Mouse (Mus musculus) kidney, adult 2 months (tissue): ENCODE data around the gene Acsm4. TPM values are rescaled to one million over a fixed set of nuclear protein-coding genes. Genes with fewer than 3 reads are reported as not detected.

ENCODE experiments used
- DNase-seq: peaks from one replicate; pipeline ENCODE4 v3.0.0; 2021
- H3K27ac ChIP-seq: fragments of 200-500 bp; 2 replicates; pipeline ENCODE4 v1.5.1; 2012; ENCODE audit warnings: low read depth, low read length, control low read depth, inconsistent platforms; ENCODE audit not compliant: insufficient read depth
- H3K27me3 ChIP-seq: fragments of 200-500 bp; replicated peaks from 2 replicates; pipeline ENCODE4 v1.6.1; 2012; ENCODE audit warnings: mild to moderate bottlenecking, moderate library complexity, low read length, inconsistent platforms; ENCODE audit not compliant: control insufficient read depth, insufficient read depth
- H3K36me3 ChIP-seq: fragments of 200-500 bp; 2 replicates; pipeline ENCODE4 v1.6.1; 2012; ENCODE audit warnings: mild to moderate bottlenecking, moderate library complexity, low read length, inconsistent platforms; ENCODE audit not compliant: control insufficient read depth, insufficient read depth
- H3K4me1 ChIP-seq: fragments of 200-500 bp; 2 replicates; pipeline ENCODE4 v1.6.1; 2011; ENCODE audit warnings: low read length; ENCODE audit not compliant: control insufficient read depth, insufficient read depth
- H3K4me3 ChIP-seq: fragments of 200-500 bp; 2 replicates; pipeline ENCODE4 v1.5.1; 2011; ENCODE audit warnings: mild to moderate bottlenecking, low read depth, low read length, control low read depth; ENCODE audit not compliant: insufficient read depth
- CTCF ChIP-seq: fragments of 200-500 bp; conservative IDR thresholded peaks from 2 replicates; pipeline ENCODE4 v1.5.1; 2011; ENCODE audit warnings: low read depth, mild to moderate bottlenecking, control low read depth, low read length, moderate library complexity, mixed read lengths; ENCODE audit not compliant: insufficient read depth, insufficient read length
- POLR2A ChIP-seq: fragments of 200-500 bp; IDR thresholded peaks from one replicate; pipeline ENCODE4 v1.6.1; 2011; ENCODE audit warnings: low read depth, low read length, control low read depth
- WGBS: fragments of 180-500 bp; shearing (Covaris S2); methylation state at CpG from one replicate; pipeline ENCODE4 v1.1.7; 2018; 5-methylcytosine and 5-hydroxymethylcytosine counted together
- polyA plus RNA-seq: library from polyadenylated mRNA; depleted of rRNA; stranded (reverse); fragments of >200 nt; gene quantifications from 2 replicates; pipeline ENCODE4 v1.2.3, GENCODE M21; 2012; rRNA removed

Gene Acsm4
- polyA plus RNA-seq, 1 experiment = not detected

DNA sequence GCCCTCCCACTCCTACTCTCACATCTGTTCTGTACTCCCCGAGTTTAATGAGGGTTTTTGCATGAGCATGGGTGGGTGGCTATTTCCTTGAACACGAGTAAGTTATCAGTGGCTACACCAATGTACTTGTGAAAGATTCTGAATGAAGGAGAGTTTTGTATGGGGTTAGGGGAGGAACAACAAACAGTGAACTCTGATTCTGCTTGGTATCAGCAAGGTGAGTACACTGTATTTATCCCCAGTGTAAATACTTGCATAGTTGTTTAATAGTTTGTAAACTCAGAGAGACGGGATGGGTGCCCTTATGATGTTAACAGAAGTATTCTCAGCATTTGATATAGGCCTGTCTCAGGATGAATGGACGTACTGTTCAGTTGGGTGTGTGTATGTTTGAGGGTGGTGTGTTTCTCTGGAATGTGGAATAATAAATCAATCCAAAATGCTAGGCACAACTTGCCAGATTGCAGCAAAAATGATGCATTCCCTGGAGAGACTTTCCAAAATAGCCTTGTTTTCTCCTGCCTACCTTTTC, 72.4 kb downstream of the Acsm4 start:
- Histone ChIP-seq H3K36me3 (no peaks in the 10 kb centered on the region; the same call in 1 of the 2 replicates), H3K27me3 (no peaks in the 10 kb centered on the region), H3K27ac (no peak overlapping the region), H3K4me1 (no peaks in the 10 kb centered on the region; the same call in 1 of the 2 replicates), H3K4me3 (peak overlapping the region; percentile 26)
- no peak for TF ChIP-seq POLR2A
- TF ChIP-seq CTCF = no peak
- no peak for DNase-seq
- WGBS = 46% methylated on average over 4 of the region's 4 CpGs

Other genes with a start within 250 kb of the Acsm4 start
- 2.6 and 3.5 TPM in 2 replicates for gene Gp2, start 230.7 kb upstream of the Acsm4 start, polyA plus RNA-seq
- gene Umod, start 210.7 kb upstream of the Acsm4 start, polyA plus RNA-seq = 2,888 and 4,030 TPM in 2 replicates
- gene Acsm5, start 170.6 kb upstream of the Acsm4 start, polyA plus RNA-seq = 78.2 and 91.7 TPM in 2 replicates
- 1.4 and 2.2 TPM in 2 replicates for gene Pdilt, start 166.5 kb upstream of the Acsm4 start, polyA plus RNA-seq
- 980 and 1,120 TPM in 2 replicates for gene Acsm2, start 135.7 kb upstream of the Acsm4 start, polyA plus RNA-seq
- 209 and 221 TPM in 2 replicates for gene Acsm1, start 83.0 kb upstream of the Acsm4 start, polyA plus RNA-seq
- gene Thumpd1, start 30.8 kb downstream of the Acsm4 start, polyA plus RNA-seq = 10.4 and 11.2 TPM in 2 replicates
- 12.0 and 13.7 TPM in 2 replicates for gene Acsm3, start 70.9 kb downstream of the Acsm4 start, polyA plus RNA-seq
- 2.1 and 2.2 TPM in 2 replicates for gene Rexo5, start 104.0 kb downstream of the Acsm4 start, polyA plus RNA-seq
- gene Eri2, start 104.0 kb downstream of the Acsm4 start, polyA plus RNA-seq = 0.90 and 1.1 TPM in 2 replicates
- 4.7 and 6.7 TPM in 2 replicates for gene Lyrm1, start 205.8 kb downstream of the Acsm4 start, polyA plus RNA-seq
- 7.6 and 8.6 TPM in 2 replicates for gene Dcun1d3, start 206.3 kb downstream of the Acsm4 start, polyA plus RNA-seq